Mouse (Mus musculus) adrenal gland, postnatal 10 days (tissue): ENCODE data around the gene Gm3164. TPM values are rescaled to one million over a fixed set of nuclear protein-coding genes. Genes with fewer than 3 reads are reported as not detected.
A peak's percentile ranks its signal among the peaks of the same experiment; 100 is the strongest.
"Not testable (repeated sequence)": the region's sequence is repeated elsewhere in the genome, so short reads cannot be mapped to it uniquely, and the experiment has no call there.

ENCODE experiments used
- DNase-seq: peaks from one replicate; pipeline ENCODE4 v3.0.0; 2021; ENCODE audit warnings: mixed read lengths
- long read RNA-seq, 2 experiments: library from polyadenylated mRNA; stranded (forward); transcript quantifications; one replicate each; pipeline ENCODE4 v2.0.0; 2021
- total RNA-seq, 2 experiments: library from RNA; stranded (reverse); gene quantifications; 2 replicates each; pipeline ENCODE4 v1.2.3; 2021

The Gm3164 gene
- total RNA-seq: under 1 TPM; 0.27 to 0.70 TPM
- long read RNA-seq, experiment 1: 0 reads
- long read RNA-seq, experiment 2, partial matches to known transcripts: 1 of 1 reads
- long read RNA-seq, experiment 2, other reads (novel, unspliced or antisense): 0 of 1 reads

- DNase-seq: peak; percentile 62
These were observed at the start of gene Gm3164 for GRCm38 (mm10) chr14:4414965-4415835. Gene Gm3164 (plus strand): TSS chr14:4415448.

GRCm38 (mm10) chr14:4368991-4369390 lies 46.3 kb upstream of the Gm3164 start:
- not testable (repeated sequence) for DNase-seq

- DNase-seq: not testable (repeated sequence)
These were observed 45.6 kb upstream of the Gm3164 start for GRCm38 (mm10) chr14:4369691-4370090.

DNA sequence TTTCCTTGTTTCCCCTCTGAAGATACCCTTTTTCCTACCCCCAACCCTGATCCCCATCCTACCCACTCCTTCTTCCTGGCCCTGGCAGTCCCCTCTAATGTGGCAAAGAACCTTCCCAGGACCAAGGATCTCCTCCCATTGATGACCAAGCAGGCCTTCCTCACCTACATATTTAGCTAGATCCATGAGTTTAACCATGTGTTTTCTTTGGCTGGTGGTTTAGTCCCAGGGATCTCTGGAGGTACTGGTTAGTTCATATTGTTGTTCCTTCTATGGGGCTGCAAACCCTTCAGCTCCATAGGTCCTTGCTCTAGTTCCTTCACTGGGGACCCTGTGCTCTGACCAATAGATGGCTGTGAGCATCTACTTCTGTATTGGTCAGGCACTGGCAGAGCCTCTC lies 37.4 kb upstream of the Gm3164 start:
- not testable (repeated sequence) for DNase-seq

GRCm38 (mm10) chr14:4385606-4386005 lies 29.6 kb upstream of the Gm3164 start:
- not testable (repeated sequence) for DNase-seq

- not testable (repeated sequence) for DNase-seq
These were observed 22.3 kb upstream of the Gm3164 start for GRCm38 (mm10) chr14:4392841-4393530.

- DNase-seq: not testable (repeated sequence)
These were observed 18.0 kb upstream of the Gm3164 start, which contains the start of gene Gm3159 for GRCm38 (mm10) chr14:4397226-4397625. Gene Gm3159 (plus strand): TSS chr14:4397526.

DNA sequence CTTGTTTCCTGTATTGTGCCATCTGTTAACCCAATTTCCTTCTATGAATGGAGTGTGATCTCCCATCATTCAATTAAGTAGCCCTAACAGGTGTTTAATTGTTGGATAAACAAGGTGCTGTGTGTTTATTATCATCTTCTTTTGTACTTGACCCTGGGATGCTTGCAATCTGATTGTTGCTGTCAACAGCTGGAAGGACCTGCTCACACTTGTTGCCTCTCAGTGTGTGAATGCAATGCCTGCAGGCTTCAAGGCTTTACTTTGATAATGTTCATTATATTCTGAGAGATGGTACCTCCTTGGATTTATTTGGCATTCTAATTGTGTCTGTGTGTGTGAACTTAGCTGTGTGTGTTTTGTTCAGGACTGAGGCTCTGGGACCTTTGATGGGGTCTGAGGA lies 16.6 kb upstream of the Gm3164 start:
- DNase-seq: not testable (repeated sequence)

GRCm38 (mm10) chr14:4400115-4400789 lies 15.0 kb upstream of the Gm3164 start:
- not testable (repeated sequence) for DNase-seq

- not testable (repeated sequence) for DNase-seq
These were observed 14.0 kb upstream of the Gm3164 start for GRCm38 (mm10) chr14:4401245-4401644.

- not testable (repeated sequence) for DNase-seq
These were observed 11.4 kb upstream of the Gm3164 start for GRCm38 (mm10) chr14:4403840-4404239.

DNA sequence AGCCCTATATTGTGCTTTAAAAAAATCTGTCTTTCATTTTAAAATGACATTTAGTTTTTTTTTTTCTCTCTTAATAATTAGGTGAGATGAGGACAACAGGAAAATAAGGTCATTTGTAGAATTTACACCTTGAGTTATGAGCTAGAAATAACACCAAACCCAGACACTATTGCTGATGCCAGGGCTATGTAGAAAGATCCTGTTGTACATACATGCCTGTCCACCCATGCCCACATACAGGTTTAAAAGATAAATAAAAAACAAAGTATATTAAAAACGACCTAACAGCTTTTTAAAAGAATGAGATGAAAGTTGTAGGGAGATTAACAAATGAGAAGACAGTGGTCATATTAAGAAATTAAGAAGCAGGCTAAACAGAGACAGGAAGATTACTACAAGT lies 5.3 kb upstream of the Gm3164 start:
- not testable (repeated sequence) for DNase-seq

DNA sequence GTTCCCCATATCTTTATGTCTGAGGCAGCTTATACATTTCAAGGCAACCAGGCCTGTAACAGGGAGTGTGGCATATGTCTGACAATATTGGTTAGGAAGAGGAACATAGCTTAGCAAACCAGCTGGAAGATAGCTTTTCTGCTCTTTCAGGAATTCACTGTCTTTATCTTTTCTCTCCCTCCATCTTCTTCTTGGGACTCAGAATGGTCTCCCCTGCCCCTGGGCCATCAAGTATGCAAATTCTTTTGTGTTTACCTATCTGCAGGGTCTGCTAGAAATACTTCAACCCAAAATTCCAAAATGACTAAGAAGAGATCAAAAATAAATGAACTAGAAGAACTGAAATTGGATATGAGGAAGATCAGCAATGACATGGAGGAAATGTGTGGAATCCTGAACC lies 15.4 kb downstream of the Gm3164 start, which contains the start of gene Gm3173:
Gm3173 (plus strand) TSS at position 301 of the 400 bp plus-strand sequence.
- DNase-seq: not testable (repeated sequence)

GRCm38 (mm10) chr14:4481445-4481844 lies 66.2 kb downstream of the Gm3164 start, which contains the start of gene Gm3182:
Gene Gm3182 (plus strand): TSS chr14:4481745.
- DNase-seq: not testable (repeated sequence)

Other genes starting within 250 kb of the Gm3164 start
- not detected for gene Gm2974, start 232.9 kb upstream of the Gm3164 start, total RNA-seq
- not detected for gene Gm3138, start 165.8 kb upstream of the Gm3164 start, total RNA-seq
- gene Gm3149, start 98.2 kb upstream of the Gm3164 start, total RNA-seq: not detected
- gene 2610042L04Rik, start 80.7 kb upstream of the Gm3164 start, total RNA-seq: under 1 TPM; 0.51 to 0.60 TPM
- not detected for gene Gm3159, start 17.9 kb upstream of the Gm3164 start, total RNA-seq
- 1 to 10 TPM in 1 of 2 experiments, not detected in 1; 4.0 TPM for gene Gm3173, start 15.5 kb downstream of the Gm3164 start, total RNA-seq
- gene Gm3182, start 66.3 kb downstream of the Gm3164 start, total RNA-seq: not detected
- not detected for gene Gm3047, start 140.0 kb downstream of the Gm3164 start, total RNA-seq
- gene Gm8159, start 216.9 kb downstream of the Gm3164 start, total RNA-seq: not detected
- gene Gm3239, start 248.7 kb downstream of the Gm3164 start, total RNA-seq: not detected